Mouse (Mus musculus): ENCODE results near the gene Arhgap45.

DNA sequence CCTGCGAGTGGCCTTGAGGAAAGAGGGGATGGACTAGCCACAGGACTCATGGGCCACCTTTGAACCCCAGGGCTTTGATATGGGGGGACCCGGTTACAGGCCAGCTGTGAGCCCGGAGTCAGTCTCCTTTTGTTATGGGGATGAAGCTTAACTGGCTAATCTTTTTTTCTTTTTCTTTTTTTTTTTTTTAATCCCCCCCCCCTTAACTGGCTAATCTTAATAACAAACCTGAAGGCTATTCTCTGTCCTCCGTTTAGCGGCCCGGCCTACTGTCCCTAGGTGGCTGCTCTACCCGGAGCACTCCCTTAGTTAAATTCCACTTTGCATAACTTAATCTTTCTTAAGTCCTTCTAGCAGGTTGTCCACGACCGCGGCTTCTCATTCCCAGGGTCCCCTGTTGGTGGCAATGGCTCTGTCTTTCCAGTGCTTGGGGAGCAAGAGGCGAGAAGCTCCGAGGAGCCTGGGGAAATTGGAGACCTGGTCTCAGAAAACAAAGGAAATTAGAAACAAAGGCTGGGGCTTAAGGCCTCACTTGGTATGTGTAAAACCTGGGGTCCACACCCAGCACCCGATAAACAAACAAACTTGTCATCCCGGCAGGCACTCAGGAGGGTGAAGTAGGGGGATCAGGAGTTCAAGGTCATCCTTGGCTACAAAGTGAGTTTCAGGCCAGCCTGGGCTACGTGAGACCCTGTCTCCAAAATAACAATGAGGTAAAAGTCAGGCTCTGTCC is 34.6 kb downstream of the Arhgap45 start:
- TF ChIP-seq GATA1 (IDR thresholded peaks at IDR 0.05; ENCODE audit: borderline replicate concordance, low read length) (no peak), FLI1 (IDR thresholded peaks at IDR 0.05; ENCODE audit: low read length) (no peak)

Data from megakaryocyte, embryonic 14.5 days (primary cell).